ENCODE assay signal across 8 mouse cellular contexts in the genomic region with DNA sequence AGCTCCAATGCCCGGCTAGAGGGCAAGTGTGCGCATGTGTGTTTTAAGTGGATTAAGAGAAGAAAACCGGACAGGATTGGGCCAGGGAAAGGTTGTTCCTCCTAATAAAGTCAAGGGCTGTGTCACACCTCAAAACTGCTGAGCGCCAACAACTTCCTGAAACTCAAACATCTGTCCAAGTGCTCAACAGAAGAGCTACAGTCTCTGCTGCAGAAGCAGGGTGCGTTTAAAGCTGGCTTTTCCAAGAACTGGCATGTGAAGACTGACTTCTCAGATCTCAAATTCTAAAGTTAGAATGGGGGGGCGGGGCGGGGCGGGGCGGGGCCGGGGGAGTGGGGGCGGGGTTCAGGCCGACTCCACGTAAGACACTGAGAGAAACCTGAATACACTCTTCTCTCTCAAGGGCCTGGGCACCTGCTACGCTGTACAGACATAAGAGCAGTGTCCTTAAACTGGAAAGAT. TPM values are rescaled to one million over a fixed set of nuclear protein-coding genes. Genes with fewer than 3 reads are reported as not detected.
A peak's percentile ranks its signal among the peaks of the same experiment; 100 is the strongest.
DNase-seq lines count a peak whose midpoint lies in the region; ATAC-seq and TF ChIP-seq lines count a peak whose summit lies in the region.

No protein-coding gene starts in this region.

- H3K4me3 ChIP-seq in left cerebral cortex, adult 2 months, result no peak overlapping the region
- H3K4me3 ChIP-seq in neural tube, embryonic 15.5 days (replicated peaks), result no peak overlapping the region

- H3K9ac ChIP-seq in neural tube, embryonic 15.5 days (replicated peaks), result no peak overlapping the region

- WGBS in neural tube, embryonic 15.5 days, result 37% methylated on average over 14 of the region's 14 CpGs

- no peaks in the 10 kb centered on the region for H3K27me3 ChIP-seq in neural tube, embryonic 15.5 days (replicated peaks)

- H3K27ac ChIP-seq in left cerebral cortex, adult 2 months, result peak overlapping the region; percentile 69
- peak overlapping the region; percentile 70 for H3K27ac ChIP-seq in neural tube, embryonic 15.5 days (replicated peaks)

- H3K4me2 ChIP-seq in neural tube, embryonic 15.5 days, result peak overlapping the region; percentile 54

- DNase-seq in left cerebral cortex, adult 2 months (ENCODE audit: extremely low spot score in 1 of 2, low spot score in 2 of 2), result no peak
- DNase-seq in left cerebral cortex, postnatal 36 days (ENCODE audit: low spot score in 2 of 2), result no peak
- DNase-seq in liver, result peak; percentile 70
- no peak for DNase-seq in right cerebral cortex, postnatal 36 days (ENCODE audit: low spot score in 2 of 2)
- DNase-seq in gastrocnemius, postnatal 36 days, result no peak
- DNase-seq in right cerebral cortex, postnatal 10 days (ENCODE audit: low spot score in 2 of 2), result no peak

- TF ChIP-seq CTCF in left cerebral cortex, adult 2 months (IDR thresholded peaks at IDR 0.05), result no peak

- no peaks in the 10 kb centered on the region for H3K36me3 ChIP-seq in neural tube, embryonic 15.5 days

- H3K9me3 ChIP-seq in neural tube, embryonic 15.5 days (replicated peaks), result no peaks in the 10 kb centered on the region

- peaks cover 45% of the 10 kb centered on the region for H3K4me1 ChIP-seq in neural tube, embryonic 15.5 days

- peak; percentile 36; the same call in 1 of the 2 replicates for ATAC-seq in erythroblast, adult 5-6 weeks (replicated peaks; ENCODE audit: low FRiP score, poor library complexity, severe bottlenecking)
- ATAC-seq in neural tube, embryonic 15.5 days (ENCODE audit: low FRiP score), result peak; percentile 19; the same call in 1 of the 2 replicates

- intact Hi-C loops in left cerebral cortex, adult 2 months (cut with DNase I), result no loop called here
- intact Hi-C loops in left cerebral cortex, postnatal 36 days (cut with DNase I), result no loop called here
- intact Hi-C loops in gastrocnemius, postnatal 36 days (cut with DNase I), result loop anchor here (5.0 kb wide), 1 partner anchor 37 kb away; no protein-coding TSS in a partner anchor

RNA-seq across cellular contexts. Expression of gene Uck2, which starts 15.7 kb away (rescaled TPM):
- 10 to 100 TPM; 30.9 to 42.1 TPM for total RNA-seq in left cerebral cortex, adult 2 months (2021)
- 10 to 100 TPM; 37.4 to 42.5 TPM for total RNA-seq in left cerebral cortex, postnatal 36 days (2021)
- 74.2 and 79.4 TPM in 2 replicates for total RNA-seq in erythroblast, adult 5-6 weeks (2015; ENCODE audit: low replicate concordance)
- 9.5 and 26.7 TPM in 2 replicates for total RNA-seq in erythroblast, adult 5-6 weeks (2017; ENCODE audit: low replicate concordance)
- 46.6 and 75.5 TPM in 2 replicates for polyA plus RNA-seq in neural tube, embryonic 15.5 days (2015; fragmentation: Nextera tagmentation; extraction: Ambion mirVana)
- total RNA-seq in gastrocnemius, postnatal 36 days (2021), result 10 to 100 TPM; 17.6 to 18.9 TPM

RNA-seq across cellular contexts. Expression of gene Tmco1, which starts 38.8 kb away (rescaled TPM):
- 10 to 100 TPM; 43.2 to 50.3 TPM for total RNA-seq in left cerebral cortex, adult 2 months (2021)
- 10 to 100 TPM; 42.6 to 46.5 TPM for total RNA-seq in left cerebral cortex, postnatal 36 days (2021)
- 44.7 and 70.1 TPM in 2 replicates for total RNA-seq in erythroblast, adult 5-6 weeks (2015; ENCODE audit: low replicate concordance)
- 49.7 and 61.5 TPM in 2 replicates for total RNA-seq in erythroblast, adult 5-6 weeks (2017; ENCODE audit: low replicate concordance)
- polyA plus RNA-seq in neural tube, embryonic 15.5 days (2015; fragmentation: Nextera tagmentation; extraction: Ambion mirVana), result 76.2 and 79.1 TPM in 2 replicates
- total RNA-seq in gastrocnemius, postnatal 36 days (2021), result 10 to 100 TPM; 28.7 to 34.9 TPM
